Mouse (Mus musculus): ENCODE results near the gene Spint2. TPM values are rescaled to one million over a fixed set of nuclear protein-coding genes. Genes with fewer than 3 reads are reported as not detected.

Gene Spint2
- polyA plus RNA-seq, 1 experiment from 2014 or later, result 18.3 TPM

- no peaks in the 10 kb centered on the region for H3K9me3 ChIP-seq (ENCODE audit: control insufficient read depth, low read length)
- H3K27me3 ChIP-seq (ENCODE audit: control insufficient read depth, insufficient read depth, low read length), result no peaks in the 10 kb centered on the region; the same call in 1 of the 2 replicates
- no peak for ATAC-seq (ENCODE audit: low FRiP score)
- no peak overlapping the region for H3K4me3 ChIP-seq (ENCODE audit: low read depth, low read length)
- H3K27ac ChIP-seq (ENCODE audit: low read depth, low read length), result peak overlapping the region; percentile 81
- peak overlapping the region; percentile 40 for H3K9ac ChIP-seq (ENCODE audit: low read length)
- H3K4me1 ChIP-seq (ENCODE audit: control insufficient read depth, insufficient read depth, low read length), result peaks cover 31% of the 10 kb centered on the region
- no peak overlapping the region for H3K4me2 ChIP-seq
- no peaks in the 10 kb centered on the region for H3K36me3 ChIP-seq (ENCODE audit: control insufficient read depth, insufficient read depth, low read length)
- no peak for DNase-seq (ENCODE audit: low spot score, missing footprints)
- WGBS, result 26% methylated on average over 19 of the region's 19 CpGs
Measured at GRCm38 (mm10) chr7:29293131-29294065, 11.7 kb upstream of the Spint2 start.

- H3K27me3 ChIP-seq (ENCODE audit: control insufficient read depth, insufficient read depth, low read length), result no peaks in the 10 kb centered on the region; the same call in 1 of the 2 replicates
- DNase-seq (ENCODE audit: low spot score, missing footprints), result no peak
- H3K9me3 ChIP-seq (ENCODE audit: control insufficient read depth, low read length), result no peaks in the 10 kb centered on the region
- peak overlapping the region; percentile 81 for H3K27ac ChIP-seq (ENCODE audit: low read depth, low read length)
- H3K9ac ChIP-seq (ENCODE audit: low read length), result peak overlapping the region; percentile 40
- H3K4me1 ChIP-seq (ENCODE audit: control insufficient read depth, insufficient read depth, low read length), result peaks cover 31% of the 10 kb centered on the region
- 0 out of 2 replicates have a peak, but pooled peaks have one; percentile 1 for ATAC-seq (ENCODE audit: low FRiP score)
- WGBS, result 29% methylated on average over 8 of the region's 8 CpGs
- peak overlapping the region; percentile 25 for H3K4me2 ChIP-seq
- no peak overlapping the region for H3K4me3 ChIP-seq (ENCODE audit: low read depth, low read length)
- H3K36me3 ChIP-seq (ENCODE audit: control insufficient read depth, insufficient read depth, low read length), result no peaks in the 10 kb centered on the region
Measured at GRCm38 (mm10) chr7:29292458-29293098, 10.9 kb upstream of the Spint2 start.

- H3K4me1 ChIP-seq (ENCODE audit: control insufficient read depth, insufficient read depth, low read length), result peaks cover 31% of the 10 kb centered on the region
- no peaks in the 10 kb centered on the region; the same call in 1 of the 2 replicates for H3K27me3 ChIP-seq (ENCODE audit: control insufficient read depth, insufficient read depth, low read length)
- peak overlapping the region; percentile 81 for H3K27ac ChIP-seq (ENCODE audit: low read depth, low read length)
- H3K36me3 ChIP-seq (ENCODE audit: control insufficient read depth, insufficient read depth, low read length), result no peaks in the 10 kb centered on the region
- ATAC-seq (ENCODE audit: low FRiP score) (peak; percentile 67), DNase-seq (ENCODE audit: low spot score, missing footprints) (peak; percentile 89)
- H3K9ac ChIP-seq (ENCODE audit: low read length), result no peak overlapping the region
- 17% methylated on average over 7 of the region's 7 CpGs for WGBS
- H3K4me2 ChIP-seq, result peak overlapping the region; percentile 25
- H3K4me3 ChIP-seq (ENCODE audit: low read depth, low read length), result no peak overlapping the region
- H3K9me3 ChIP-seq (ENCODE audit: control insufficient read depth, low read length), result no peaks in the 10 kb centered on the region
Measured at GRCm38 (mm10) chr7:29291616-29292457, 10.1 kb upstream of the Spint2 start.

GRCm38 (mm10) chr7:29290691-29291485 is 9.2 kb upstream of the Spint2 start:
- Histone ChIP-seq H3K27me3 (ENCODE audit: control insufficient read depth, insufficient read depth, low read length) (no peaks in the 10 kb centered on the region; the same call in 1 of the 2 replicates), H3K4me3 (ENCODE audit: low read depth, low read length) (no peak overlapping the region), H3K4me2 (peak overlapping the region; percentile 80; the same call in 1 of the 2 replicates), H3K9ac (ENCODE audit: low read length) (peak overlapping the region; percentile 24; the same call in 1 of the 2 replicates), H3K4me1 (ENCODE audit: control insufficient read depth, insufficient read depth, low read length) (peaks cover 31% of the 10 kb centered on the region), H3K36me3 (ENCODE audit: control insufficient read depth, insufficient read depth, low read length) (no peaks in the 10 kb centered on the region), H3K9me3 (ENCODE audit: control insufficient read depth, low read length) (no peaks in the 10 kb centered on the region), H3K27ac (ENCODE audit: low read depth, low read length) (peak overlapping the region; percentile 22; the same call in 1 of the 2 replicates)
- 45% methylated on average over 11 of the region's 11 CpGs for WGBS
- peak; percentile 85 for DNase-seq (ENCODE audit: low spot score, missing footprints)
- no peak for ATAC-seq (ENCODE audit: low FRiP score)

- WGBS, result 87% methylated on average over 6 of the region's 6 CpGs
- Histone ChIP-seq H3K36me3 (ENCODE audit: control insufficient read depth, insufficient read depth, low read length) (no peaks in the 10 kb centered on the region), H3K27me3 (ENCODE audit: control insufficient read depth, insufficient read depth, low read length) (no peaks in the 10 kb centered on the region; the same call in 1 of the 2 replicates), H3K4me2 (peak overlapping the region; percentile 80), H3K27ac (ENCODE audit: low read depth, low read length) (no peak overlapping the region), H3K4me1 (ENCODE audit: control insufficient read depth, insufficient read depth, low read length) (peaks cover 31% of the 10 kb centered on the region), H3K4me3 (ENCODE audit: low read depth, low read length) (peak overlapping the region; percentile 56), H3K9me3 (ENCODE audit: control insufficient read depth, low read length) (no peaks in the 10 kb centered on the region), H3K9ac (ENCODE audit: low read length) (peak overlapping the region; percentile 65)
- DNase-seq (ENCODE audit: low spot score, missing footprints) (peak; percentile 86), ATAC-seq (ENCODE audit: low FRiP score) (no peak)
Measured at GRCm38 (mm10) chr7:29289856-29290255, 8.1 kb upstream of the Spint2 start.

- Histone ChIP-seq H3K9ac (ENCODE audit: low read length) (peak within 1 kb of the TSS; percentile 65), H3K4me1 (ENCODE audit: control insufficient read depth, insufficient read depth, low read length) (peaks cover 31% of the 10 kb centered on the region), H3K9me3 (ENCODE audit: control insufficient read depth, low read length) (no peaks in the 10 kb centered on the region), H3K4me2 (peak within 1 kb of the TSS; percentile 80), H3K4me3 (ENCODE audit: low read depth, low read length) (peak within 1 kb of the TSS; percentile 56), H3K36me3 (ENCODE audit: control insufficient read depth, insufficient read depth, low read length) (no peaks in the 10 kb centered on the region), H3K27me3 (ENCODE audit: control insufficient read depth, insufficient read depth, low read length) (no peaks in the 10 kb centered on the region; the same call in 1 of the 2 replicates), H3K27ac (ENCODE audit: low read depth, low read length) (peak within 1 kb of the TSS; percentile 20; the same call in 1 of the 2 replicates)
- DNase-seq (ENCODE audit: low spot score, missing footprints) (peak; percentile 98), ATAC-seq (ENCODE audit: low FRiP score) (peak; percentile 58)
- WGBS, result under 1% methylated on average over 58 of the region's 59 CpGs
Measured at GRCm38 (mm10) chr7:29288942-29289638, 7.4 kb upstream of the Spint2 start, which contains the start of gene Ppp1r14a. Gene Ppp1r14a (plus strand): TSS chr7:29289308.

GRCm38 (mm10) chr7:29288079-29288478 is 6.4 kb upstream of the Spint2 start:
- no peak overlapping the region for H3K9ac ChIP-seq (ENCODE audit: low read length)
- H3K9me3 ChIP-seq (ENCODE audit: control insufficient read depth, low read length), result no peaks in the 10 kb centered on the region
- no peak overlapping the region for H3K4me3 ChIP-seq (ENCODE audit: low read depth, low read length)
- H3K36me3 ChIP-seq (ENCODE audit: control insufficient read depth, insufficient read depth, low read length), result no peaks in the 10 kb centered on the region
- DNase-seq (ENCODE audit: low spot score, missing footprints) (no peak), ATAC-seq (ENCODE audit: low FRiP score) (no peak)
- H3K4me1 ChIP-seq (ENCODE audit: control insufficient read depth, insufficient read depth, low read length), result peaks cover 25% of the 10 kb centered on the region
- 96% methylated on average over 2 of the region's 2 CpGs for WGBS
- H3K27me3 ChIP-seq (ENCODE audit: control insufficient read depth, insufficient read depth, low read length), result no peaks in the 10 kb centered on the region; the same call in none of the 2 replicates
- H3K4me2 ChIP-seq, result no peak overlapping the region
- no peak overlapping the region for H3K27ac ChIP-seq (ENCODE audit: low read depth, low read length)

Measured in midbrain, embryonic 11.5 days (tissue).